Mouse (Mus musculus) spleen, adult 12 weeks (tissue): ENCODE measurements at regions not wholly inside any gene's neighbourhood (a gene's known extent, or its start where the extent isn't known, plus 50 kb on each side); places are given as distances from the start of the nearest gene placed in this dataset.

Experiments
- DNase-seq: peaks from one replicate; pipeline ENCODE4 v3.0.0; 2022; ENCODE audit warnings: low spot score

- DNase-seq: no peak
These were observed 270.6 kb upstream of the Zfp637 start for GRCm38 (mm10) chr6:117570346-117570745.

DNA sequence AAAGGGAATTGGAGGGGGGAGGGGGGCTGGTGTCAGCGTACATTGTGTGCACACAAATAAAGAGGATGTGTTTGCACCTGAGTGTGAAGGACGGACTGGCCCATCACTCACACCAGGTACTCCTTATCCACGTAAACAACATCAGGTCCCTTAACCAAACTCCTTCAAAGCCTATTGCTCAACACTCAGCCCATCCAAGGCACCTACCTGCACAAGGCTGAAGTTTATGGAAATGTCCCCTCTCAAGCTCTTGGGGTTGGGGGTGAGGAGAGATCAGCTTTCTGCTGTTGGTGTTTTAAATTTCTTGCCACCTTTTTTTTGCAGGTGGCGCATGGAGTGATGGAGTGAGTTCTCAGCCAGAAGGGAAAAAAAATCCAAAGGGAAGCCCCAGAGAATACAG, 270.2 kb upstream of the Zfp637 start:
- DNase-seq: no peak

DNA sequence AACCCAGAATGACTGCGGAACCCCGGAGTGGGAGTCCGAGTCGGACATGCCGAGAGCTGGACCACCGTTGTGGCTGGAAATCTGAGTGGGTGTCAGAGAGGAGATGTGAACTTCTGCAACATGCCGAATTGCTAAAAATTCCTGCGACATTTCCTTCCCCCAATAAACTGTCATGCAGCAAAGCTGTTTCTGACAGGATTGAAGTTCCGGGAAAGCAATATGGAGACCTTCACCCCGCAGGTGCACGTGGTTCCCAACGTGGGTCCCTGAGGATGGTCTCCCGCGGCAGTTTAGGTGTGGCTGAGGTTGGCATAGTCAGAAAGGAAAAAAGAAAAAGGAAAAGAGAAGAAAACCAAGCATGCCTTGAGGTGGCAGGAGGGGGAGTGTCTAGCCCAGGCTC, 269.0 kb upstream of the Zfp637 start:
- no peak for DNase-seq

GRCm38 (mm10) chr6:117573371-117573770, 267.6 kb upstream of the Zfp637 start:
- no peak for DNase-seq

- no peak for DNase-seq
These were observed 266.8 kb upstream of the Zfp637 start for GRCm38 (mm10) chr6:117574146-117574545.

DNA sequence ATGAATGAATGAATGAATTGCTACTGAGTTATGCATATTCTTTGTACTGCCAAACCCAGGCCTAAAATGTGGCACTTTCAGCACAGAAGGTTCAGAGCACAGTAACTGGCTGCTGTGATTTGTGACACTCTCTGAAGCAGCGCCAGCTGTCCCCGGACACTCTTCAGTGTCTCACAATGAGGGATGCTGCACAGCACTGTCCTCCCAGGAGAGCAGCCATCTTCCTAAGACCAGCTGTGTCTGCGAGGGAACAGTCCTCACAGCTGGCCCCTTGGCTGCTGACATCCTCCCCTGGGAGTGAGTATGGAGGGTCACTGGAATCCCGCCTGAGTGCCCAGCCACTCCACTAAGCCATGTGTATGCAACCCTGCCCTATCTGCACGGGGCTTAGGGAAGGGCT, 265.9 kb upstream of the Zfp637 start:
- DNase-seq: no peak

- no peak for DNase-seq
These were observed 265.0 kb upstream of the Zfp637 start for GRCm38 (mm10) chr6:117576021-117576420.

DNA sequence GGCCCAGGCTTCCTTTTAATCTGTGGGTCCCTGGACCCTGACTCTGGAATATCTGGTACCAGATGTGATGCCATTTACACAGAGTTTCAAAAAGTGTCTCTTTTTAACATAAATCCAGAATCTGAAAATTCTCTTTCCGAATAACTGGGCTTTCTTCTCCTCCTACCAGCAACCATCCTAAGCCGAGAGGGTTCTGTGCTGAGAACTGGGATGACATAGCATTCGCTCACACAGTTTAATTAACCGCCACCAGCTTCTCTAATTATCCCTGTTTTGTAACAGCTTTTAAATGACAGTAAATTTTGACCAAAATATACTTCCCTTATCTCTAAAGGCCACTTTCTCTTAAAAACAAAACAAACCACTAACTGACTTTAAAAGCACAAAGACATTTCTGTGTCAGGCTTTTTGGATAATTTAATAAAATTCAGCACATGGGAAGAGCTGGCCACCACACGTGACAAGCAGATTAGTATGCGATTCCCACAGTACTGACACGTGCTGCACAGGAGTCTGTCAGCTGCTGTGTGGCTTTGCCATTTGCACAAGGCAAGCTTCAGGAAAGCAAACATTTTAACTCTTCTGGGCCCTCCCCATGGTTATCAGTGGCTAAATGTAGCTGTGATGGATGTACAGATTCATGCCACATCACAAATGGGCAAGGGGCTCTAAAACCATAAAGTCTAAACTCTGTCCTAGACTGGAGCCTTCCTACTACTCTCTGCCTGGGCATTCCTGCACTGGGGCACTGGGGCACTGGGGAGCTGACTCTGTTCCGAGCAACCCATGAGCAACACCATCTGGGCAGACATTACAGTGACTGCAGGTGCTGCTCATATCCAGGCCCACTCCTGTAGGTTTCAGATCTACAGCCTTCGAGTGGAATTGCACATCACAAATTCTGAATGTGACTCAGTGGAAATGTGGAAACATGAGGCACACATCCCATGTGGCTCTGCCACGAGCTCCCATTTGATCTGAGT, 263.1 kb upstream of the Zfp637 start:
- DNase-seq: no peak

GRCm38 (mm10) chr6:117580951-117581350, 260.0 kb upstream of the Zfp637 start:
- no peak for DNase-seq

GRCm38 (mm10) chr6:117583121-117583520, 257.9 kb upstream of the Zfp637 start:
- DNase-seq: no peak

- no peak for DNase-seq
These were observed 256.4 kb upstream of the Zfp637 start for GRCm38 (mm10) chr6:117584563-117584962.

GRCm38 (mm10) chr6:117596166-117596840, 244.7 kb upstream of the Zfp637 start:
- DNase-seq: no peak

- no peak for DNase-seq
These were observed 236.1 kb upstream of the Zfp637 start for GRCm38 (mm10) chr6:117604834-117605233.

DNA sequence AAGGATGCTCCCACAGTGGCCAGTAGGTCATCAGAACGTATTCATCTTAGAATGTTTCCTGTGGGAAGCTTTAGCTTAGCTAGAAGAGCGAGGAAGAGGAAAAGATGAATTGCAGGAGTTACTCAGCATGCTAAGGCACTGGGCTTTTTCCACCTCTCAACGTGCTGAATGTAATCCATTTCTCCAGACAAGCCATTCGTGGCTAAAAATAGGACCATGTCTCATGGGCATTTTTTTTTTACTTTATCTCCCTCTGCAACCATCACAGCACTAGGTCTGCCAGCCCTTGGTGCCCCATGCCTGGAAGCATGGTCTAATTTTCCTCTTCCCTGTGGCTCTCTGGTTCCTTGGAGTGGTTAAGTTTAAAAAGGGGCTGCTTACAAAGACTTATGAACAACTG, 235.3 kb upstream of the Zfp637 start:
- no peak for DNase-seq

- DNase-seq: no peak
These were observed 234.8 kb upstream of the Zfp637 start for GRCm38 (mm10) chr6:117606211-117606610.

- no peak for DNase-seq
These were observed 234.0 kb upstream of the Zfp637 start for GRCm38 (mm10) chr6:117607023-117607422.

GRCm38 (mm10) chr6:117609476-117610404, 231.2 kb upstream of the Zfp637 start:
- DNase-seq: no peak

DNA sequence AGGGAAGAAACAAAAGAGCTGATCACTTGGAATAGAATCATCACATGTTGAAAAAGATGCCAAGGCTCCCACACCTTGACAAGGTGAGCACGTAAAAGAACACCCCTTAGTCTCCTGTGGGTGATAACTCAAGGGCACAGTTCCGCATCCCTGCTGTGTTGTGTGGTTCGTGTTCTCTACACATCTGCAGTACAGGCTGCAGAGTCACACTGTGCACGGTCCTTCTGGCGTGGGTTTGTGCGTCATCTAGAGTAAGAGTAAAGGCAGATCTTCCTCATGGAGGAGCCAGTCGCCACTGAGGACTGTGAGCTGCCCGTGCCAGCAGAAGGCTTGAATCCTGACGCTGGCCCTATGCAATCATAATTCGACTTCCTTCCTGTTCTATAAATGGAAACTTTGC, 229.7 kb upstream of the Zfp637 start:
- no peak for DNase-seq

- no peak for DNase-seq
These were observed 229.0 kb upstream of the Zfp637 start for GRCm38 (mm10) chr6:117611965-117612364.

DNA sequence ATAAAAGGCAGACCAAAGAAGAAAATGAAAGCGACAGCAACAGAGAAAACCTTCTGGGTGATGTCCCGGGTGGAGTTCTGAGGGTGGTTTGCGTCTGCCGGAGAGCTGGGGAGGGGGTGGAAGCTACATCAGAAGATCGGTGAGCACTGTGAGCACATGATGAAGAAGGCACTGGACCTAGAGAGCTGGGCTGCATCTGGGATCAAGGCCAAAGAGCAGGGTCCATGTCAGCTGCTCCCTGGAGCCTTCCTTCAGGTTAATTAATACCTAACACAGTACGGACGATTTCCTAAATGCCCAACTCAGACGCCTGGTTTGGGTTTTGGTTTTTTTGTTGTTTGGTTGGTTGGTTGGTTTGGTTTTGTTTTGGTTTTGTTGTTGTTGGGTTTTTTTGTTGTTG, 228.6 kb upstream of the Zfp637 start:
- DNase-seq: no peak

- no peak for DNase-seq
These were observed 227.2 kb upstream of the Zfp637 start for GRCm38 (mm10) chr6:117613656-117614350.

DNA sequence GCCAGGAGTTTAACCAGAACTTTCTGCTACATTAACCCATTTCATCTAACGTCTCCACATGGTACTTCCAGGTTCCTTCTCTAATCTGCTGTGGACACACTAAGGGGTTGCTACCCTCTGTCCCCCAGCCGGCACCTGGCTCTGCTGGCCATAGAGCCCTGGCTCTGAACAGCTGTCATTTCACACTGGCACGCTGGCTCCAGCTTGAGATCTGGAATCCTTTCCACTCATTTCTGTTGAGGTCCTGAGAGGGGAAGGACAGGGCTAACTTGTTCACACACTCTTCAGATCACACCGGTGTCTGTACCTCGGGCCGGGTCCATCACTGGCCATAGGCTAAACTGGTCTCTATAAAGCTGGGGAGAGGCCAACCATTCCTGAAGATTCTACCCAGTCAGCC, 226.6 kb upstream of the Zfp637 start:
- DNase-seq: no peak
